Mouse (Mus musculus): ENCODE data around the gene Map2k6.
A peak's percentile ranks its signal among the peaks of the same experiment; 100 is the strongest.

GRCm38 (mm10) chr11:110572548-110572947 lies 173.6 kb downstream of the Map2k6 start:
- no peak for TF ChIP-seq POLR2A (IDR thresholded peaks at IDR 0.05; ENCODE audit: insufficient read depth, low read depth, low read length)
- TF ChIP-seq CTCF (IDR thresholded peaks at IDR 0.05; ENCODE audit: insufficient read depth, low read depth, low read length) = peak; percentile 49; the same call in 1 of the 2 replicates
